Mouse (Mus musculus): ENCODE results near the gene Crip1. TPM values are rescaled to one million over a fixed set of nuclear protein-coding genes. Genes with fewer than 3 reads are reported as not detected.

The Crip1 gene
- polyA plus RNA-seq, 1 experiment from 2014 or later: 560 TPM

DNA sequence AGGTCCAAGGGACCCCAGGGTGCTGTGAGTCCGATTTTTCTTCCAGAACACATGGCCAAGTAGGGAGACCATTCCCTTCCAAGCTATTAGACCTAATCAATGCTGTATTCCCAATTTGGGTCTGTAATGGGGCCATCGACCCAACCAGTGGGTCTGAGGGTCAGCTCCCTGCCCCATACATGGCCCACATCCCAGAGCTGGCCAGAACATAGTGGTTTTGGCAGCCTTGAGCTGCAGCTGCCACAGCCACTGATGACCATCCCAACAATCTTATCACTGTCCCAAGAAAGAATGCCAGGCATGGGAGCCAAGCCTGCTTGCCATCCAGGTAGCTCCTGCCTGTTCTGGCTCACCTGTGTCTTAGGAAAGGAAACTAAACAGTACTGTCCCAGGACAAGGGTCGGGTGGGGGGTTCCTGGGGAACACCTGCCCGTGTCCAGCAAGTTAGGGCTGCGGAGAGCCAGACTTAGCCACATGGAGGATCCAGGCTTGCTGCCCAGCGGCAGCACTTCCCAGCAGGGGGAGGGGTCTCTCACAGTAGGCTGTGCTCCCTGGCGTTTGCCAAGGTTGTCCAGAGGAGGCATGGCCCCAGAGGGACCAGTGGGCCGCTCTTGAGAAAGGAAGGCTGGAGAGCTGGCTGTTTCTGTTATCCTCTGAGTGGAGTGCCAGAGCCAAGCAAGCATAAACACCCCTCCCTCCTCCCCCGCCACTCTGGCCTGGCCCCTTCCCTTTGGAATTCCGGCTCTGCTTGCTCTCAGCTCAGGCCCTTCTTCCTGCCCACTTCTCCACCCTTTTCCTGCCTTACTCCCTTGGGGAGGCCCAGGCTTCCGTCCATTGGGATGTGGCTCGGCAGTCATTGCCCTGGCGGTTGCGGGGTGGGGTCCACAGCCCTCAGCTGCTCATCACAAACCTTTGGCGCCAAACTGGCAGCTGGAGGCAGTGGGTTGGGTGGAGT is 3.8 kb upstream of the Crip1 start:
- H3K27me3 ChIP-seq: peaks cover 51% of the 10 kb centered on the region
- H3K9me3 ChIP-seq: no peaks in the 10 kb centered on the region
- ATAC-seq (ENCODE audit: insufficient number of reproducible peaks, low FRiP score, low TSS enrichment, low read depth): peak; percentile 15
- H3K27ac ChIP-seq: peak overlapping the region; percentile 58
- no peak overlapping the region for H3K9ac ChIP-seq
- peak overlapping the region; percentile 85 for H3K4me2 ChIP-seq
- peaks cover 15% of the 10 kb centered on the region for H3K36me3 ChIP-seq
- H3K4me3 ChIP-seq: peak overlapping the region; percentile 54
- WGBS: 16% methylated on average over 15 of the region's 15 CpGs
- peaks cover 59% of the 10 kb centered on the region for H3K4me1 ChIP-seq

DNA sequence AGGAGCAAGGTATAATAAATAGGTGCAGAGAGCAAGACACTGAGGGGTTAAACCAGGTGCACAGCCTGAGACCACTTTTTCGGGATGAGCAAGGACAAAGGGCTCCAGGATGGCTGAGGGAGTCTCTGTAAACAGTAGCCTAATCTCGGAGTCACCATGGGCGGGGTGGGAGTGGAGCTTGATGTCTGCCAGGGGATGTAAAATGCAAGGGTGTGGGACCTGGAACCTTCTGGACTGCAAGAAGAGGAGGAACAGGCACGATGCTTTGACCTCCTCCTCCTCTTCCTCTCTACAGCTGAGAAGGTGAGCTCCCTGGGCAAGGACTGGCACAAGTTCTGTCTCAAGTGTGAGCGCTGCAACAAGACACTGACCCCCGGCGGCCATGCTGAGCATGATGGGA is 3.0 kb upstream of the Crip1 start:
- Histone ChIP-seq H3K27me3 (peaks cover 57% of the 10 kb centered on the region), H3K4me1 (peaks cover 65% of the 10 kb centered on the region), H3K36me3 (peaks cover 7% of the 10 kb centered on the region; the same call in 1 of the 2 replicates), H3K9me3 (no peaks in the 10 kb centered on the region), H3K9ac (no peak overlapping the region), H3K4me2 (peak overlapping the region; percentile 85), H3K4me3 (peak overlapping the region; percentile 54), H3K27ac (no peak overlapping the region)
- 50% methylated on average over 7 of the region's 7 CpGs for WGBS
- no peak for ATAC-seq (ENCODE audit: insufficient number of reproducible peaks, low FRiP score, low TSS enrichment, low read depth)

DNA sequence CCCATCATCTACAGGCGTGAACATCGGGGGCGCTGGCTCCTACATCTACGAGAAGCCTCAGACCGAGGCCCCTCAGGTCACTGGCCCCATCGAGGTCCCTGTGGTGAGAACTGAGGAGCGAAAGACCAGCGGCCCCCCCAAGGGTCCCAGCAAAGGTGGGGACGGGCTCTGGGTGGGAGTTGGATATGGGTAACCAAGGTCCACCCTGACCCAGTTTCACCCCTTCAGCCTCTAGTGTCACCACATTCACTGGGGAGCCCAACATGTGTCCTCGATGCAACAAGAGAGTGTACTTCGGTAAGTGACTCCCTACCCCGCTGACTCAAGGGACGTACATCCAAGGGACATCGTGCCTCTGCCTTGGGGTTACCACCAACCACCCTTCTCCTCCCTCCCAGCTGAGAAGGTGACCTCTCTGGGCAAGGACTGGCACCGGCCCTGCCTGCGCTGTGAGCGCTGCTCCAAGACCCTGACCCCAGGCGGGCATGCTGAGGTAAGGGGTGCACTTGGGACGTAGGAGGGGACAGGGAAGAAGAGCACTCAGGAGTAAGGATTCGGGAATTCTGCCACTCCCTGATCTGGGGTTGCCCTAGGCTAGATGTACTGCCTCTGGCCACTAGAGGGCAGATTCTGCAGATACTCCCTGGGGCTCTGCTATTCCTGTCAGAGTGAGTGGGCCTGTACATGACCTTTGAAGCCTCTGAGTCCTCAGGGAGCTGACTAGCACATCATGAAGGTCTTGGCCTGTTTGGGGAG is 1.9 kb upstream of the Crip1 start:
- peaks cover 64% of the 10 kb centered on the region for H3K4me1 ChIP-seq
- no peaks in the 10 kb centered on the region for H3K9me3 ChIP-seq
- no peak overlapping the region for H3K4me3 ChIP-seq
- WGBS: 81% methylated on average over 18 of the region's 20 CpGs
- H3K4me2 ChIP-seq: no peak overlapping the region
- H3K36me3 ChIP-seq: no peaks in the 10 kb centered on the region
- H3K27ac ChIP-seq: no peak overlapping the region
- H3K27me3 ChIP-seq: peaks cover 64% of the 10 kb centered on the region
- ATAC-seq (ENCODE audit: insufficient number of reproducible peaks, low FRiP score, low TSS enrichment, low read depth): no peak
- H3K9ac ChIP-seq: no peak overlapping the region

- H3K9ac ChIP-seq: no peak overlapping the region
- H3K27me3 ChIP-seq: peaks cover 64% of the 10 kb centered on the region
- H3K36me3 ChIP-seq: no peaks in the 10 kb centered on the region
- no peak overlapping the region for H3K4me2 ChIP-seq
- H3K4me1 ChIP-seq: peaks cover 57% of the 10 kb centered on the region
- no peaks in the 10 kb centered on the region for H3K9me3 ChIP-seq
- 86% methylated on average over 16 of the region's 16 CpGs for WGBS
- no peak overlapping the region for H3K4me3 ChIP-seq
- no peak overlapping the region for H3K27ac ChIP-seq
- no peak for ATAC-seq (ENCODE audit: insufficient number of reproducible peaks, low FRiP score, low TSS enrichment, low read depth)
These were observed 1.2 kb upstream of the Crip1 start for GRCm38 (mm10) chr12:113144886-113145285.

DNA sequence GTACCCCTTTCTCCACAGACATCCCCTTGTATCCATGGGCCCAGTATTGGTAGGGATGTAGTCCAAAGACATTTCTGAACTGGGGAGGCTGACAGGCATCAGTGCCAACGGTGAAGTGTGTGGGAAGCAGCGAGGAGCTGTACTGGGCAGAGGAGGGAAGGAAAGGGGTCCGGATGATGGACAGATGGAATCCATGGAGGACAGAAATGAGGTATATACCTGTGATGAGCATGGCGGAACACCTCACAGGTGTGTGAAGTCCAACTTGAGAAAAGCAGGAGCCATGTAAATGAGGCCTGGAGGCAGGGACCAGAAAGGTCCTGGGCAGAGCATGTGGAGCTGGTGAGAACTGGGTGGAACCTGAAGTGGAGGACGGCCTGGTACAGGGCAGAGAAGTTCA is 525 bp upstream of the Crip1 start:
- no peak overlapping the region for H3K27ac ChIP-seq
- H3K27me3 ChIP-seq: peaks cover 62% of the 10 kb centered on the region
- peaks cover 50% of the 10 kb centered on the region for H3K4me1 ChIP-seq
- H3K9ac ChIP-seq: no peak overlapping the region
- no peak overlapping the region for H3K4me2 ChIP-seq
- ATAC-seq (ENCODE audit: insufficient number of reproducible peaks, low FRiP score, low TSS enrichment, low read depth): no peak
- no peaks in the 10 kb centered on the region for H3K36me3 ChIP-seq
- no peaks in the 10 kb centered on the region for H3K9me3 ChIP-seq
- 86% methylated on average over 5 of the region's 5 CpGs for WGBS
- no peak overlapping the region for H3K4me3 ChIP-seq

DNA sequence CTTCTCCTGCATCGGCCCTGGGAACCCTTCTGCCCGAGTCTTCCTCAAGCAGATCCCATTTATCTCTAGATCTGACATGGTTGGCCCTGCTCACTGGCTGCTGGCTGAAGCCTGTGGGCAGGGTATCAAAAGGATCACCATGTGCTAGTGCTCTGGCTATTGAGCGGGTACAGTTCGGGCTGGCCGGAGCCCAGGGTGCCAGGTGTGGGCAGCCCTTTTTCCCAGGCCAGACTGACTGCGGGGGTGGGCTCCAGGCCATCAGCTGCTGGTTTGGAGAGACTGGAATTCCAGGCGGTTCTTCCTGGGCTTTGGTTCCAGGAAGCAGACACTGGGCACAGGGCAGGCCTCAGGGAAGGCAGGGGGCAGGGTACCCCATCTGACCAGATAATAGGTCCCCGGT is 1.4 kb downstream of the Crip1 start:
- Histone ChIP-seq H3K9ac (no peak overlapping the region), H3K4me2 (no peak overlapping the region), H3K27me3 (peaks cover 56% of the 10 kb centered on the region), H3K9me3 (no peaks in the 10 kb centered on the region), H3K4me3 (no peak overlapping the region), H3K4me1 (peaks cover 45% of the 10 kb centered on the region), H3K27ac (0 out of 2 replicates have a peak overlapping the region, but pooled peaks have one; percentile 39), H3K36me3 (no peaks in the 10 kb centered on the region)
- WGBS: 80% methylated on average over 8 of the region's 8 CpGs
- ATAC-seq (ENCODE audit: insufficient number of reproducible peaks, low FRiP score, low TSS enrichment, low read depth): no peak

GRCm38 (mm10) chr12:113148381-113149035 is 2.4 kb downstream of the Crip1 start:
- no peak overlapping the region for H3K4me3 ChIP-seq
- no peak overlapping the region for H3K9ac ChIP-seq
- H3K9me3 ChIP-seq: no peaks in the 10 kb centered on the region
- peaks cover 46% of the 10 kb centered on the region for H3K27me3 ChIP-seq
- 33% methylated on average over 16 of the region's 16 CpGs for WGBS
- peaks cover 38% of the 10 kb centered on the region for H3K4me1 ChIP-seq
- H3K4me2 ChIP-seq: no peak overlapping the region
- no peak for ATAC-seq (ENCODE audit: insufficient number of reproducible peaks, low FRiP score, low TSS enrichment, low read depth)
- H3K27ac ChIP-seq: no peak overlapping the region
- no peaks in the 10 kb centered on the region for H3K36me3 ChIP-seq

DNA sequence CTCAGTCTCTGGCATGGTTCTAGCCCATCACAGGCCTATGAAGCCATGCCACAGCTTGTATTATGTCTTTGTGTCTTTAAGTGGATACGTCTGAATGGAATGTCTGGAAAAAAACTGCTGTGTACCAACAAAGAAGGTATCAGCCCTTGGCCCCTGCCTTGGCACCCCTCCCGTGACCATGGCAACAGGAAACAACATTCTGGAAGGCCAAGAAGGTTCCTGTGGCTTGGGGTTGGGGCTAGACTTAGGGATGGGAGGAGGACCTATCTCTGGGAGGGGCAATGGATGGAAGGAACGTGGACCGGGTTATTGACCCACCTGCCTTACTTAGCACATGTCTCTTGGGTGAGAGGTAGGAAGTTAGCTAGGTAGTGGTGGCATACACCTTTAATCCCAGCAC is 3.2 kb downstream of the Crip1 start:
- Histone ChIP-seq H3K9ac (no peak overlapping the region), H3K27ac (no peak overlapping the region), H3K36me3 (no peaks in the 10 kb centered on the region), H3K9me3 (no peaks in the 10 kb centered on the region), H3K4me2 (no peak overlapping the region), H3K27me3 (peaks cover 47% of the 10 kb centered on the region), H3K4me3 (no peak overlapping the region), H3K4me1 (peaks cover 35% of the 10 kb centered on the region)
- WGBS: 77% methylated on average over 4 of the region's 4 CpGs
- no peak for ATAC-seq (ENCODE audit: insufficient number of reproducible peaks, low FRiP score, low TSS enrichment, low read depth)

- H3K4me2 ChIP-seq: no peak overlapping the region
- H3K9me3 ChIP-seq: no peaks in the 10 kb centered on the region
- ATAC-seq (ENCODE audit: insufficient number of reproducible peaks, low FRiP score, low TSS enrichment, low read depth): no peak
- peaks cover 47% of the 10 kb centered on the region for H3K27me3 ChIP-seq
- H3K27ac ChIP-seq: no peak overlapping the region
- no peak overlapping the region for H3K4me3 ChIP-seq
- H3K9ac ChIP-seq: no peak overlapping the region
- H3K36me3 ChIP-seq: no peaks in the 10 kb centered on the region
- 64% methylated on average over 3 of the region's 3 CpGs for WGBS
- H3K4me1 ChIP-seq: peaks cover 38% of the 10 kb centered on the region
These were observed 3.8 kb downstream of the Crip1 start for GRCm38 (mm10) chr12:113149896-113150295.

GRCm38 (mm10) chr12:113150591-113150990 is 4.5 kb downstream of the Crip1 start:
- peaks cover 45% of the 10 kb centered on the region for H3K27me3 ChIP-seq
- H3K9ac ChIP-seq: no peak overlapping the region
- no peaks in the 10 kb centered on the region for H3K36me3 ChIP-seq
- H3K4me1 ChIP-seq: peaks cover 44% of the 10 kb centered on the region
- no peak overlapping the region for H3K27ac ChIP-seq
- no peak for ATAC-seq (ENCODE audit: insufficient number of reproducible peaks, low FRiP score, low TSS enrichment, low read depth)
- no peak overlapping the region for H3K4me3 ChIP-seq
- no peak overlapping the region for H3K4me2 ChIP-seq
- no peaks in the 10 kb centered on the region for H3K9me3 ChIP-seq
- WGBS: 74% methylated on average over 4 of the region's 4 CpGs

DNA sequence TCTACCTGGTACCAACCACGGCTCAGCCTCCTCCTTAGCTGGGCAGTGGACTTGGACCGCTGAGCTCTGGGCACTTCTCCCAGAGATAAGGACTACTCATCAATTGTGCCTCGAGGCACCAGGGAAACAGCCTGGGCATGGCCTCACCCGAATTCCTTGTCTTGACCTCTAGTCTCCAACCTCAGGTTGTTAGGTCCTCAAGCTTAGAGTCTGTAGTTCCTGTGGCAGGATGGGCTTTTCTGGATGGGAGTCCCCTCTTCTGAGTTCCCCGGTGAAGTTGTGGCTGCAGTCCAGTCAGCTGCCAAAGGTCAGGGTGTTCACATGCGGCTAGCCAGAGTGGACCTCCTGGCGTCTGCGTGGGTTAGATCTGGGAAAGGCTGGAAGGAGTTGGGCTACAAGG is 4.9 kb downstream of the Crip1 start:
- no peaks in the 10 kb centered on the region for H3K9me3 ChIP-seq
- peaks cover 42% of the 10 kb centered on the region for H3K4me1 ChIP-seq
- H3K36me3 ChIP-seq: no peaks in the 10 kb centered on the region
- WGBS: 76% methylated on average over 8 of the region's 8 CpGs
- H3K27me3 ChIP-seq: peaks cover 43% of the 10 kb centered on the region
- H3K9ac ChIP-seq: no peak overlapping the region
- ATAC-seq (ENCODE audit: insufficient number of reproducible peaks, low FRiP score, low TSS enrichment, low read depth): no peak
- H3K4me3 ChIP-seq: 0 out of 2 replicates have a peak overlapping the region, but pooled peaks have one; percentile 53
- H3K27ac ChIP-seq: no peak overlapping the region
- peak overlapping the region; percentile 86; the same call in 1 of the 2 replicates for H3K4me2 ChIP-seq
